6 mouse cellular contexts compared by ENCODE assay signal in the genomic region with DNA sequence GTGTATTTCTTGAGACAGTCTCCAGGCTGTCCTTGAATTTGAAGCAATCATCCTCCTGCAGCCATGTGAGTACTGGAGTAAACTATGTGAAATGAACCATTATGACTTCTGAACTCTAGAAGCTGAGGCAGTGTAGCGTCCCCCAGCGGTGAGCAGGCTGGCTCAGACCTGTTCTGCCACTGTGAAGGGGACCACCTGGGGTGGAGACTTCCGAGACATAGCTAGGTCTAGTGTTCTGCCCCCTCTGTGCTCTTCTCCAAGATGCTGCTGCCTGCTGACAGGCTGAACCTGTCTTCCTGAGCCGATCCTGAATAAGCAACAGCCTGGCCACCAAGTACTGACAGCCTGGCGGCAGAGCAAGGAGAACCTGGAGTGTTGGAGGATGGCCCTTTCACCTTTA. TPM values are rescaled to one million over a fixed set of nuclear protein-coding genes. Genes with fewer than 3 reads are reported as not detected.
"Had no signal": no experiment of that assay in that cellular context is flagged by ENCODE, and none has a peak within 500 bp of the region (broad histone marks: within the 10 kb centered on the region; RNA-seq: fewer than 3 reads in every experiment).

No protein-coding gene starts in this region.

- H3K9me3 ChIP-seq: limb, embryonic 13.5 days; midbrain, embryonic 12.5 days; neural tube, embryonic 13.5 days had no signal

- H3K27me3 ChIP-seq: midbrain, embryonic 12.5 days had no signal

- H3K4me2 ChIP-seq: limb, embryonic 13.5 days; midbrain, embryonic 12.5 days; neural tube, embryonic 13.5 days had no signal

- ATAC-seq: midbrain, embryonic 16.5 days had no signal

- H3K4me3 ChIP-seq: limb, embryonic 13.5 days; midbrain, embryonic 12.5 days; neural tube, embryonic 13.5 days had no signal

- H3K27ac ChIP-seq: limb, embryonic 13.5 days; midbrain, embryonic 12.5 days; neural tube, embryonic 13.5 days had no signal

- H3K36me3 ChIP-seq: limb, embryonic 13.5 days had no signal

- H3K9ac ChIP-seq: limb, embryonic 13.5 days had no signal

RNA-seq across cellular contexts. Expression of a gene that starts 17.9 kb away (rescaled TPM):
- total RNA-seq: megakaryocyte-erythroid progenitor cell, adult 5-6 weeks had no signal

RNA-seq across cellular contexts. Expression of a gene that starts 36.9 kb away (rescaled TPM):
- polyA plus RNA-seq: neural tube, embryonic 13.5 days; stomach, embryonic 14.5 days had no signal
